Mouse (Mus musculus): ENCODE measurements around the gene Rnf114. TPM values are rescaled to one million over a fixed set of nuclear protein-coding genes. Genes with fewer than 3 reads are reported as not detected.

Gene Rnf114
- polyA plus RNA-seq, 1 experiment from 2014 or later = 119 TPM

- DNase-seq (ENCODE audit: low spot score) = no peak
- Histone ChIP-seq H3K9ac (replicated peaks; ENCODE audit: low read depth) (no peak overlapping the region), H3K27ac (ENCODE audit: low read length) (no peak overlapping the region), H3K27me3 (replicated peaks; ENCODE audit: insufficient read depth, low read length) (no peaks in the 10 kb centered on the region), H3K9me3 (ENCODE audit: low read length) (no peaks in the 10 kb centered on the region), H3K36me3 (ENCODE audit: insufficient read depth, low read length) (peaks cover 13% of the 10 kb centered on the region), H3K4me3 (ENCODE audit: low read depth, low read length) (no peak overlapping the region), H3K4me2 (replicated peaks; ENCODE audit: low read depth, low read length) (no peak overlapping the region), H3K4me1 (ENCODE audit: insufficient read depth, low read depth, low read length) (no peaks in the 10 kb centered on the region)
- ATAC-seq = no peak
- TF ChIP-seq EP300 (IDR thresholded peaks at IDR 0.05) (no peak), CTCF (IDR thresholded peaks at IDR 0.05) (no peak)
- 91% methylated on average over 1 of the region's 1 CpGs for WGBS
Observed at GRCm38 (mm10) chr2:167479501-167479900, 12.9 kb upstream of the Rnf114 start.

GRCm38 (mm10) chr2:167482681-167483080, 9.8 kb upstream of the Rnf114 start:
- DNase-seq (ENCODE audit: low spot score) (no peak), ATAC-seq (no peak)
- TF ChIP-seq EP300 (IDR thresholded peaks at IDR 0.05) = no peak
- TF ChIP-seq CTCF (IDR thresholded peaks at IDR 0.05) = no peak

DNA sequence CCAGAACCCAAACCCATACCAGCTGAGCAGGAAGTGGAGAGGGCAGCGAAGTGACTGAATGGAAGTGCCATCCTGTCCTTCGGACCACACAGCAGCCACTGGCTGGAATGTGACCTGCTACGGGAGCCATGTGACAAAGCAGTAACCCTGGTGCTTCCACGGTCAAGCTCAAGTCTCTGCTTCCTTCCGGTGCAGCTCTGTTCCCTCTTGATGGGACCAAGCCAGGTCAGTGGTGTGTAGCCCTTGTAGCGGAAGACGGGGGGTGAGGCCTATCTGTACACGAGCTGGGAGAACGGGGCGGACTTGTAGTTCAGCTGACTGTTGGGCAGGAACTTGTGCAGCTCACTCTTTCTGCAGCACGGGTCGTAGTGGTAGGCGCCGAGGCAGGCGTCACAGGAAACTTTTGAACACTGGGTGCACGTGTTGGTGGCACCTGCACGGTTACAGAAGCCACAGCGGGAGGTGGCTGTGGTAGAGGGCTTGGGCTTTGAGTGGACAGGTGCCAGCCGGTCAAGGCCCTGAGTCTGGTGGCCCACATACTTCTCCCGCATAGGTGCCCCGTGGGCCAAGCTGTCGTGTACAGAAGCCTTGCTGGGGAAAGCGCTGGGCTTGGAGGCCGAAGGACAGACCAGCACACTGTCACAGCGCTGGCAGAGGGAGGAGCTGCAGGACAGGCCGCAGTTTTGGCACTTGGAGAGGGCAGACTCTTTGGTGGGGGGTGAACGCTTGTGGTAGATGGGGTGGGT, 9.2 kb upstream of the Rnf114 start:
- Histone ChIP-seq H3K9ac (replicated peaks; ENCODE audit: low read depth) (no peak overlapping the region), H3K4me1 (ENCODE audit: insufficient read depth, low read depth, low read length) (0 out of 2 replicates have a peak, but pooled peaks cover 10% of the 10 kb centered on the region), H3K36me3 (ENCODE audit: insufficient read depth, low read length) (peaks cover 19% of the 10 kb centered on the region), H3K4me3 (ENCODE audit: low read depth, low read length) (no peak overlapping the region), H3K9me3 (ENCODE audit: low read length) (no peaks in the 10 kb centered on the region), H3K27ac (ENCODE audit: low read length) (no peak overlapping the region), H3K4me2 (replicated peaks; ENCODE audit: low read depth, low read length) (no peak overlapping the region), H3K27me3 (replicated peaks; ENCODE audit: insufficient read depth, low read length) (no peaks in the 10 kb centered on the region)
- WGBS = 87% methylated on average over 27 of the region's 27 CpGs
- no peak for ATAC-seq
- TF ChIP-seq EP300 (IDR thresholded peaks at IDR 0.05) (no peak), CTCF (IDR thresholded peaks at IDR 0.05) (no peak)
- DNase-seq (ENCODE audit: low spot score) = no peak

More at GRCm38 (mm10) chr2:167482681-167483080, 9.8 kb upstream of the Rnf114 start:
- H3K9ac ChIP-seq (replicated peaks; ENCODE audit: low read depth) = no peak overlapping the region
- H3K36me3 ChIP-seq (ENCODE audit: insufficient read depth, low read length) = peaks cover 19% of the 10 kb centered on the region
- H3K27me3 ChIP-seq (replicated peaks; ENCODE audit: insufficient read depth, low read length) = no peaks in the 10 kb centered on the region
- no peak overlapping the region for H3K4me3 ChIP-seq (ENCODE audit: low read depth, low read length)
- H3K4me1 ChIP-seq (ENCODE audit: insufficient read depth, low read depth, low read length) = 0 out of 2 replicates have a peak, but pooled peaks cover 10% of the 10 kb centered on the region
- no peak overlapping the region for H3K4me2 ChIP-seq (replicated peaks; ENCODE audit: low read depth, low read length)
- H3K9me3 ChIP-seq (ENCODE audit: low read length) = no peaks in the 10 kb centered on the region
- 94% methylated on average over 4 of the region's 4 CpGs for WGBS
- H3K27ac ChIP-seq (ENCODE audit: low read length) = no peak overlapping the region

GRCm38 (mm10) chr2:167483827-167484410, 8.5 kb upstream of the Rnf114 start:
- TF ChIP-seq CTCF (IDR thresholded peaks at IDR 0.05) (no peak), EP300 (IDR thresholded peaks at IDR 0.05) (no peak)

GRCm38 (mm10) chr2:167484932-167485331, 7.5 kb upstream of the Rnf114 start:
- Histone ChIP-seq H3K36me3 (ENCODE audit: insufficient read depth, low read length) (peaks cover 19% of the 10 kb centered on the region), H3K27ac (ENCODE audit: low read length) (no peak overlapping the region), H3K27me3 (replicated peaks; ENCODE audit: insufficient read depth, low read length) (no peaks in the 10 kb centered on the region), H3K4me2 (replicated peaks; ENCODE audit: low read depth, low read length) (no peak overlapping the region), H3K9ac (replicated peaks; ENCODE audit: low read depth) (no peak overlapping the region), H3K9me3 (ENCODE audit: low read length) (no peaks in the 10 kb centered on the region), H3K4me3 (ENCODE audit: low read depth, low read length) (no peak overlapping the region), H3K4me1 (ENCODE audit: insufficient read depth, low read depth, low read length) (0 out of 2 replicates have a peak, but pooled peaks cover 10% of the 10 kb centered on the region)
- DNase-seq (ENCODE audit: low spot score) (no peak), ATAC-seq (no peak)
- no peak for TF ChIP-seq CTCF (IDR thresholded peaks at IDR 0.05)
- no peak for TF ChIP-seq EP300 (IDR thresholded peaks at IDR 0.05)
- 93% methylated on average over 11 of the region's 11 CpGs for WGBS

More at GRCm38 (mm10) chr2:167483827-167484410, 8.5 kb upstream of the Rnf114 start:
- Histone ChIP-seq H3K36me3 (ENCODE audit: insufficient read depth, low read length) (peaks cover 19% of the 10 kb centered on the region), H3K27me3 (replicated peaks; ENCODE audit: insufficient read depth, low read length) (no peaks in the 10 kb centered on the region), H3K9ac (replicated peaks; ENCODE audit: low read depth) (no peak overlapping the region), H3K4me1 (ENCODE audit: insufficient read depth, low read depth, low read length) (0 out of 2 replicates have a peak, but pooled peaks cover 10% of the 10 kb centered on the region), H3K4me3 (ENCODE audit: low read depth, low read length) (no peak overlapping the region), H3K27ac (ENCODE audit: low read length) (no peak overlapping the region), H3K9me3 (ENCODE audit: low read length) (no peaks in the 10 kb centered on the region), H3K4me2 (replicated peaks; ENCODE audit: low read depth, low read length) (no peak overlapping the region)
- ATAC-seq = no peak
- no peak for DNase-seq (ENCODE audit: low spot score)
- WGBS = 91% methylated on average over 24 of the region's 24 CpGs

GRCm38 (mm10) chr2:167485501-167486377, 6.7 kb upstream of the Rnf114 start:
- Histone ChIP-seq H3K9ac (replicated peaks; ENCODE audit: low read depth) (no peak overlapping the region), H3K9me3 (ENCODE audit: low read length) (no peaks in the 10 kb centered on the region), H3K4me3 (ENCODE audit: low read depth, low read length) (no peak overlapping the region), H3K4me1 (ENCODE audit: insufficient read depth, low read depth, low read length) (peaks cover 13% of the 10 kb centered on the region; the same call in 1 of the 2 replicates), H3K36me3 (ENCODE audit: insufficient read depth, low read length) (peaks cover 19% of the 10 kb centered on the region), H3K27me3 (replicated peaks; ENCODE audit: insufficient read depth, low read length) (no peaks in the 10 kb centered on the region), H3K27ac (ENCODE audit: low read length) (no peak overlapping the region), H3K4me2 (replicated peaks; ENCODE audit: low read depth, low read length) (no peak overlapping the region)
- DNase-seq (ENCODE audit: low spot score) (peak; percentile 57), ATAC-seq (peak; percentile 63)
- WGBS = 71% methylated on average over 7 of the region's 7 CpGs
- TF ChIP-seq EP300 (IDR thresholded peaks at IDR 0.05) = no peak
- no peak for TF ChIP-seq CTCF (IDR thresholded peaks at IDR 0.05)

Data from lung, postnatal 0 days (tissue).